Mouse (Mus musculus) hindbrain, embryonic 12.5 days (tissue): ENCODE results near the gene Cyp39a1. TPM values are rescaled to one million over a fixed set of nuclear protein-coding genes. Genes with fewer than 3 reads are reported as not detected.
A peak's percentile ranks its signal among the peaks of the same experiment; 100 is the strongest.

Experiments
- ATAC-seq: fragments of 200-750 bp; cut with Nextera tagmentation; 2 replicates; pipeline ENCODE4 v1.8.0; 2017; ENCODE audit warnings: moderate TSS enrichment; ENCODE audit not compliant: low FRiP score
- H3K27ac ChIP-seq: fragments of 300-500 bp; sonication (generic); 2 replicates; pipeline ENCODE4 v1.5.1; 2016; ENCODE audit warnings: mild to moderate bottlenecking
- H3K27me3 ChIP-seq: fragments of 300-500 bp; sonication (generic); 2 replicates; pipeline ENCODE4 v1.6.1; 2016; ENCODE audit warnings: mild to moderate bottlenecking
- H3K36me3 ChIP-seq: fragments of 300-500 bp; sonication (generic); 2 replicates; pipeline ENCODE4 v1.6.1; 2016; ENCODE audit warnings: mild to moderate bottlenecking
- H3K4me1 ChIP-seq: fragments of 300-500 bp; sonication (generic); 2 replicates; pipeline ENCODE4 v1.6.1; 2016
- H3K4me2 ChIP-seq: fragments of 300-500 bp; sonication (generic); replicated peaks from 2 replicates; pipeline ENCODE4 v1.6.1; 2016; ENCODE audit warnings: mild to moderate bottlenecking
- H3K4me3 ChIP-seq: fragments of 300-500 bp; sonication (generic); 2 replicates; pipeline ENCODE4 v1.5.1; 2016; ENCODE audit warnings: mild to moderate bottlenecking
- H3K9ac ChIP-seq: fragments of 300-500 bp; sonication (generic); 2 replicates; pipeline ENCODE4 v1.6.1; 2016; ENCODE audit warnings: mild to moderate bottlenecking, moderate library complexity
- H3K9me3 ChIP-seq: fragments of 300-500 bp; sonication (generic); replicated peaks from 2 replicates; pipeline ENCODE4 v1.6.1; 2016; ENCODE audit warnings: mild to moderate bottlenecking
- WGBS: fragments of 180-500 bp; shearing (Covaris S2); methylation state at CpG from one replicate; pipeline ENCODE4 v1.1.7; 2016; 5-methylcytosine and 5-hydroxymethylcytosine counted together
- polyA plus RNA-seq: library from polyadenylated mRNA; unstranded; fragments of >200 nt; fragmentation: Nextera tagmentation; extraction: Ambion mirVana; gene quantifications from 2 replicates; pipeline ENCODE4 v1.2.1, GENCODE M21; 2016

Cyp39a1 gene
- polyA plus RNA-seq, result 27.2 and 29.4 TPM in 2 replicates

DNA sequence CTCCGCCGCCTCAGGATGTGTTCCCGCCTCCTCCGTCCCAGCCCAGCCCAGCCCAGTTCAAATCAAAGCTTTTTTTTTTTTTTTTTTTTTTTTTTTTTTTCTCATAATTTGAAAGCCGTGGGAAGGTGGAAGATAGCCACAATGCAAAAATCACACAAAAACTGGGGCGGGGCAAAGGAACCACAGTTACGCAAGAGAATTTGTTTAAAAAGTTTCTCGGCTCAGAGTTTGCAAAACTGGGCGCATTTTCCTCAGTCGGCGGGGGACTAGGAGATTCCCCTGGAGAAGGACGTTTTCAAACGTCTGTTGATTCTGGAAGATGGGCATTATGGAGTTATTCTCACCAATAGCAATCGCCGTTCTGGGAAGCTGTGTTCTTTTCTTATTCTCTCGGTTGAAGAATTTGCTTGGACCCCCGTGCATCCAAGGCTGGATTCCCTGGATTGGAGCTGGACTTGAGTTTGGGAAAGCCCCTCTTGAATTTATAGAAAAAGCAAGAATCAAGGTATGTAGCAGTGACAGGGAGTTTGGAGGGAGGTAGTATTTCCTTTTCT lies at the start of gene Cyp39a1:
Gene Cyp39a1, plus strand, starts transcription at position 136 of the 554 bp plus-strand sequence.
- Histone ChIP-seq H3K36me3 (peaks cover 16% of the 10 kb centered on the region), H3K27me3 (no peaks in the 10 kb centered on the region), H3K4me3 (peak within 1 kb of the TSS; percentile 93), H3K27ac (peak within 1 kb of the TSS; percentile 78), H3K4me2 (peak within 1 kb of the TSS; percentile 63), H3K9ac (peak within 1 kb of the TSS; percentile 93), H3K4me1 (peaks cover 16% of the 10 kb centered on the region), H3K9me3 (no peaks in the 10 kb centered on the region)
- ATAC-seq, result no peak
- 0% methylated on average over 17 of the region's 17 CpGs for WGBS

GRCm38 (mm10) chr17:43619156-43619555 lies 48.1 kb upstream of the Cyp39a1 start:
- Histone ChIP-seq H3K9ac (no peak overlapping the region), H3K4me3 (no peak overlapping the region), H3K4me1 (0 out of 2 replicates have a peak, but pooled peaks cover 6% of the 10 kb centered on the region), H3K27ac (no peak overlapping the region), H3K27me3 (no peaks in the 10 kb centered on the region), H3K4me2 (no peak overlapping the region), H3K9me3 (no peaks in the 10 kb centered on the region), H3K36me3 (no peaks in the 10 kb centered on the region)
- WGBS, result 90% methylated on average over 9 of the region's 9 CpGs
- ATAC-seq, result no peak

- no peak overlapping the region for H3K4me2 ChIP-seq
- H3K4me3 ChIP-seq, result no peak overlapping the region
- H3K9ac ChIP-seq, result no peak overlapping the region
- H3K36me3 ChIP-seq, result no peaks in the 10 kb centered on the region
- 91% methylated on average over 10 of the region's 10 CpGs for WGBS
- H3K4me1 ChIP-seq, result no peaks in the 10 kb centered on the region
- no peaks in the 10 kb centered on the region for H3K27me3 ChIP-seq
- H3K27ac ChIP-seq, result no peak overlapping the region
- no peak for ATAC-seq
- H3K9me3 ChIP-seq, result no peaks in the 10 kb centered on the region
These were observed 45.1 kb upstream of the Cyp39a1 start for GRCm38 (mm10) chr17:43622076-43622475.

DNA sequence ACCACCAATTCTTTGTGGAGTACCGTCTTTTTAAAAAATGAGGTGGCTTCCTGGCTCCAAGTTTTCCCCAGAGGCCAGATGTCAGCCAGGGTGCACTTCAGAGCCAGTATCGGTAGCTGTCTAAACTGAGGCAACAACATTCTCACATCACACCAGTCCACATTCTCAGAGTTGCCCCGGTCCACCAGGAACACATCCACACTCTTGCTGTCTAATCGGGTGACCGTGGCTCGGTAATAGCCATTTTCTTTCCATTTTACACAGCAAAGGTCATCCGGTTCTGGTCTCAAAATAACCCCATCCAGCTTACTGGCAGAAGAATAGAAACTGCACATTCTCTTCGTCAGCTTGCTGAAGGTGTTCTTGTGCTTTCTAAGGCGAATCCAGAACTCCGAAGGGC lies 39.0 kb upstream of the Cyp39a1 start:
- Histone ChIP-seq H3K4me3 (no peak overlapping the region), H3K4me1 (peaks cover 13% of the 10 kb centered on the region), H3K9me3 (no peaks in the 10 kb centered on the region), H3K9ac (no peak overlapping the region), H3K27me3 (peaks cover 41% of the 10 kb centered on the region), H3K4me2 (no peak overlapping the region), H3K36me3 (no peaks in the 10 kb centered on the region), H3K27ac (no peak overlapping the region)
- 93% methylated on average over 10 of the region's 10 CpGs for WGBS
- ATAC-seq, result no peak

- H3K27ac ChIP-seq, result no peak overlapping the region
- H3K27me3 ChIP-seq, result peaks cover 41% of the 10 kb centered on the region
- H3K4me2 ChIP-seq, result peak overlapping the region; percentile 76
- H3K36me3 ChIP-seq, result no peaks in the 10 kb centered on the region
- H3K4me3 ChIP-seq, result peak overlapping the region; percentile 42
- no peak overlapping the region for H3K9ac ChIP-seq
- whole genome bisulfite sequencing, result 24% methylated on average over 24 of the region's 24 CpGs
- H3K4me1 ChIP-seq, result peaks cover 13% of the 10 kb centered on the region
- H3K9me3 ChIP-seq, result no peaks in the 10 kb centered on the region
- ATAC-seq, result no peak
These were observed 38.2 kb upstream of the Cyp39a1 start for GRCm38 (mm10) chr17:43629026-43629495.

DNA sequence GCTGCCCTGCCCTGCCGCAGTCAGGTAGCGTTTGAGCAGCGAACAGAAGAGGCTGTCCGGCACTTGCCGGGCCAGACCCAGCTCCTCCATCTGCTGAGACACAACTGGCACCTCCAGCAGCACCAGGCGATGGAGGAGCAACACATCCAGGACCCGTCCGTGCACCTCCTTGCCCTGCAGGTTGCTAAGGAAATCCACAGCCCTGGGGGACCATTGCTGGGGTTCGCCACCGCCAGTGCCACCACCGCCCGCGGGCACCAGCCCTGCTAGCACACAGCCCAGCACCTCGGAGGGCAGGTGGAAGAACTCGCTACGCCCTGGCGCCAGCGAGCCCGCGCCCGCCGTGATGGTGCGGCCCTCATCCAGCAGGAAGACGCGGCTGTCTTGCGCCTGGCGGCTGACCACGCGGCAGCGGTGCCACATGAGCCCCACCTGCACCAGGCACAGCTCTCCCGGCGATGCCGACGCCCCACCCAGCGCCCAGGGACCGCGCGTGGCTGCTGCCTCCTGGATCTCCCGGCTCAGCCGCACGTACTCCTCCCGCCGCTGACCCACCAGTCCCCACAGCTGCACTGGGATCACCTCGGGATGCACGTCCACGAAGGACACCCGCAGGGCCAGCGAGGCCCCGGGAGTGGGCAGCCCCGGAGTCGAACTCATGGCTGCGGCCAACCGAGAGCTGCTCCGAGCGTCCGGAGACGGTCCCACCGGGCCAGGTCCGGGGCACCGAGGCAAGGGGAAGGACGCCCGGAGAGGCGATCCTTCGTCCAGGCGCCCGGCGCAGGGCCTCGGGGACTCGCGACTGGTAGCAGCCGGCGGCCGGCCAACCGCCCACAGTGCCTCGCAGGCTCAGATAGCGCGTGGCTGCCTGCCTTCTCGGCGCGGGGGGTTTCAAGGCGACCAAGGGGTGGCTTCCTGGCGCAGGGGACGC lies 37.5 kb upstream of the Cyp39a1 start, which contains the start of gene Tdrd6:
Gene Tdrd6, minus strand, starts transcription at position 804 of the 931 bp plus-strand sequence.
- H3K4me3 ChIP-seq, result peak within 1 kb of the TSS; percentile 42
- peak within 1 kb of the TSS; percentile 32 for H3K9ac ChIP-seq
- H3K4me2 ChIP-seq, result peak within 1 kb of the TSS; percentile 76
- H3K27me3 ChIP-seq, result peaks cover 41% of the 10 kb centered on the region
- peaks cover 13% of the 10 kb centered on the region for H3K4me1 ChIP-seq
- 2% methylated on average over 74 of the region's 83 CpGs for WGBS
- H3K9me3 ChIP-seq, result no peaks in the 10 kb centered on the region
- no peak within 1 kb of the TSS for H3K27ac ChIP-seq
- peak; percentile 59 for ATAC-seq
- H3K36me3 ChIP-seq, result no peaks in the 10 kb centered on the region

DNA sequence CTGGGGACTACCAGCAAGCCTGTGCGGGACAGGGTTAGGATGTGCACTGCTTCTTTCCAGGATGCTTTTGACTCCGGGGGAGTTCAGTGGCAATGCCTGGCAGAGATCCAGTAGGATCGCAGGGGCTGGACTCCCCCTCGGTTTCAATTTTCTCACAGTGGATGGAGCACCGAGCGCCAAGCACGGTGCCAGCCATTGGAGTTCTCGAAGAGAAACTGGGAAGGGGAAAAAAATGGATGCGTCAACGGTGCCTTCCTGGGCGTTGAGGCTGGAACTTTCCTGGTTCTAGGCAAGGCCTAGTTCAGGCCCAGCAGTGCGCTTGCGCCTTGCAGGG lies 36.8 kb upstream of the Cyp39a1 start:
- H3K9me3 ChIP-seq, result no peaks in the 10 kb centered on the region
- no peak overlapping the region for H3K27ac ChIP-seq
- H3K27me3 ChIP-seq, result peaks cover 41% of the 10 kb centered on the region
- no peak for ATAC-seq
- H3K36me3 ChIP-seq, result no peaks in the 10 kb centered on the region
- peak overlapping the region; percentile 76 for H3K4me2 ChIP-seq
- peak overlapping the region; percentile 32; the same call in 1 of the 2 replicates for H3K9ac ChIP-seq
- H3K4me1 ChIP-seq, result peaks cover 13% of the 10 kb centered on the region
- H3K4me3 ChIP-seq, result peak overlapping the region; percentile 42
- 42% methylated on average over 13 of the region's 13 CpGs for WGBS

GRCm38 (mm10) chr17:43637146-43637545 lies 30.1 kb upstream of the Cyp39a1 start:
- H3K27ac ChIP-seq, result no peak overlapping the region
- no peaks in the 10 kb centered on the region for H3K27me3 ChIP-seq
- H3K4me1 ChIP-seq, result no peaks in the 10 kb centered on the region
- 96% methylated on average over 4 of the region's 4 CpGs for WGBS
- peaks cover 8% of the 10 kb centered on the region for H3K36me3 ChIP-seq
- no peak overlapping the region for H3K4me2 ChIP-seq
- no peak for ATAC-seq
- no peak overlapping the region for H3K9ac ChIP-seq
- H3K9me3 ChIP-seq, result peaks cover 6% of the 10 kb centered on the region; the same call in 1 of the 2 replicates
- H3K4me3 ChIP-seq, result no peak overlapping the region

- Histone ChIP-seq H3K4me3 (no peak overlapping the region), H3K9ac (no peak overlapping the region), H3K4me2 (no peak overlapping the region), H3K27ac (no peak overlapping the region), H3K27me3 (no peaks in the 10 kb centered on the region), H3K9me3 (peaks cover 6% of the 10 kb centered on the region; the same call in 1 of the 2 replicates), H3K4me1 (no peaks in the 10 kb centered on the region), H3K36me3 (peaks cover 39% of the 10 kb centered on the region)
- ATAC-seq, result no peak
- WGBS, result 85% methylated on average over 1 of the region's 1 CpGs
These were observed 26.4 kb upstream of the Cyp39a1 start for GRCm38 (mm10) chr17:43640825-43641224.

- H3K36me3 ChIP-seq, result peaks cover 50% of the 10 kb centered on the region
These were observed 24.0 kb upstream of the Cyp39a1 start for GRCm38 (mm10) chr17:43643191-43643590.

DNA sequence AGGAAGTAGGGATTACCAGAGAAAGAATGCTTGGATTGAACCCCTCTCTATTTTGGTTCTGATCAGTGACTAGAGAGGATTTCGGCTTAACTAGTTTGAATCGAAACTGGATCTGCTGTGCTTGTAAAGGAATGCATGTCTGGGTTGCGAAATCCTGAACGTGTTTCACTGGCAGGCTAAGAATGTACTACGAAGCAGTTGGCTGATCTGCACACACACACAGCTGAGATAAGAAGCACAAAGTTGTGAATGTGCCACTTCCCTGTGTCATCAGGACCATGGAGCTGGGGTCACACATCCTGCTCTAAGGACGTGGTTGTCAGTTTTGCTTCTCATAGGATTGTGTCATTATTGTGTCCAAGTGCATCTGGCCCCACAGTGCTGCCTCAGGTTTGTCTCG lies 22.9 kb upstream of the Cyp39a1 start:
- Histone ChIP-seq H3K36me3 (peaks cover 58% of the 10 kb centered on the region), H3K27me3 (no peaks in the 10 kb centered on the region), H3K4me2 (no peak overlapping the region), H3K9me3 (no peaks in the 10 kb centered on the region), H3K27ac (no peak overlapping the region), H3K4me3 (no peak overlapping the region), H3K4me1 (no peaks in the 10 kb centered on the region), H3K9ac (no peak overlapping the region)
- WGBS, result 88% methylated on average over 7 of the region's 7 CpGs
- no peak for ATAC-seq

More at GRCm38 (mm10) chr17:43643191-43643590, 24.0 kb upstream of the Cyp39a1 start:
- H3K4me3 ChIP-seq, result no peak overlapping the region
- no peak overlapping the region for H3K27ac ChIP-seq
- no peaks in the 10 kb centered on the region for H3K27me3 ChIP-seq
- H3K4me2 ChIP-seq, result no peak overlapping the region
- no peak for ATAC-seq
- H3K9me3 ChIP-seq, result no peaks in the 10 kb centered on the region
- H3K9ac ChIP-seq, result no peak overlapping the region
- no peaks in the 10 kb centered on the region for H3K4me1 ChIP-seq
- 80% methylated on average over 7 of the region's 7 CpGs for WGBS

DNA sequence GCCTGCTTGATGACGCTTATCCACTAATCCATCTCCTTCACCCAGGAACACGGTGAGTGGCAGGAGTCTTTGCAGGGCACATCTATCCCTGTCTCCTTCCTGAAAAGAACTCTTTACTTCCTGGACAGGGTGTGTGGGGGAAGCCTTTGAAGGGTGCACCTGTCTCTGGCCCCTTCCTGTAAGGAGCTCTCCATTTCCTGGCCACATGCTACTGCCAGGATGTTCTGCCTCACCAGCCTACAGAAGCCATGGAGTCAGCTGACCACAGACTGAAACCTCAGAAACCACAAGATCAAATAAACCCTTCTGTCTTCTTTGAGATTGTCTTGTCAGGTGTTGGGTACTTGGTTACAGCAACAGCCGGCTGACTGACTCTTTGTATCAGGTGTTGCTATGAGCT lies 22.1 kb upstream of the Cyp39a1 start:
- no peaks in the 10 kb centered on the region for H3K9me3 ChIP-seq
- H3K27me3 ChIP-seq, result no peaks in the 10 kb centered on the region
- H3K9ac ChIP-seq, result no peak overlapping the region
- H3K4me3 ChIP-seq, result no peak overlapping the region
- no peak overlapping the region for H3K4me2 ChIP-seq
- H3K36me3 ChIP-seq, result peaks cover 65% of the 10 kb centered on the region
- no peak for ATAC-seq
- no peaks in the 10 kb centered on the region for H3K4me1 ChIP-seq
- no peak overlapping the region for H3K27ac ChIP-seq
- WGBS, result 91% methylated on average over 3 of the region's 3 CpGs
